Mouse (Mus musculus): ENCODE data around the gene BC048679.

GRCm38 (mm10) chr7:81516154-81517030, 18.3 kb upstream of the BC048679 start:
- TF ChIP-seq CTCF (IDR thresholded peaks at IDR 0.05; ENCODE audit: low read depth, low read length), result no peak
- no peak for TF ChIP-seq POLR2A (IDR thresholded peaks at IDR 0.05; ENCODE audit: borderline replicate concordance, low read depth, low read length)
